Mouse (Mus musculus) midbrain, embryonic 16.5 days (tissue): ENCODE data around the gene Klhl28. TPM values are rescaled to one million over a fixed set of nuclear protein-coding genes. Genes with fewer than 3 reads are reported as not detected.

Source experiments
- ATAC-seq: fragments of 200-750 bp; cut with Nextera tagmentation; 2 replicates; pipeline ENCODE4 v1.8.0; 2017; ENCODE audit warnings: moderate TSS enrichment
- H3K27ac ChIP-seq: fragments of 300-500 bp; sonication (generic); 2 replicates; pipeline ENCODE4 v1.5.1; 2014; ENCODE audit warnings: mild to moderate bottlenecking, low read length, mixed read lengths
- H3K27me3 ChIP-seq: fragments of 300-500 bp; sonication (generic); 2 replicates; pipeline ENCODE4 v1.6.1; 2014; ENCODE audit warnings: low read depth, low read length, mixed read lengths; ENCODE audit not compliant: control insufficient read depth, insufficient read depth
- H3K36me3 ChIP-seq: fragments of 300-500 bp; sonication (generic); 2 replicates; pipeline ENCODE4 v1.6.1; 2014; ENCODE audit warnings: mild to moderate bottlenecking, low read length, moderate library complexity, mixed read lengths; ENCODE audit not compliant: control insufficient read depth, insufficient read depth
- H3K4me1 ChIP-seq: fragments of 300-500 bp; sonication (generic); 2 replicates; pipeline ENCODE4 v1.6.1; 2014; ENCODE audit warnings: mild to moderate bottlenecking, low read length, mixed read lengths; ENCODE audit not compliant: control insufficient read depth, insufficient read depth
- H3K4me2 ChIP-seq: fragments of 300-500 bp; sonication (generic); 2 replicates; pipeline ENCODE4 v1.6.1; 2014; ENCODE audit warnings: mild to moderate bottlenecking, low read length, mixed read lengths
- H3K4me3 ChIP-seq: fragments of 300-500 bp; sonication (generic); 2 replicates; pipeline ENCODE4 v1.5.1; 2014; ENCODE audit warnings: low read depth, mild to moderate bottlenecking, low read length, moderate library complexity, mixed read lengths
- H3K9ac ChIP-seq: fragments of 300-500 bp; sonication (generic); 2 replicates; pipeline ENCODE4 v1.6.1; 2014; ENCODE audit warnings: low read depth, low read length, mixed read lengths
- H3K9me3 ChIP-seq: fragments of 300-500 bp; sonication (generic); replicated peaks from 2 replicates; pipeline ENCODE4 v1.6.1; 2014; ENCODE audit warnings: mild to moderate bottlenecking, low read length, mixed read lengths; ENCODE audit not compliant: control insufficient read depth, poor library complexity, severe bottlenecking
- WGBS: fragments of 180-500 bp; shearing (Covaris S2); extraction: QIAGEN DNeasy Blood & Tissue Kit; methylation state at CpG from one replicate; pipeline ENCODE4 v1.1.7; 2014; 5-methylcytosine and 5-hydroxymethylcytosine counted together
- polyA plus RNA-seq: library from polyadenylated mRNA; unstranded; fragments of >200 nt; fragmentation: Nextera tagmentation; extraction: Ambion mirVana; gene quantifications from 2 replicates; pipeline ENCODE4 v1.2.1, GENCODE M21; 2015

The Klhl28 gene
- polyA plus RNA-seq, 1 experiment from 2014 or later: 26.1 TPM

DNA sequence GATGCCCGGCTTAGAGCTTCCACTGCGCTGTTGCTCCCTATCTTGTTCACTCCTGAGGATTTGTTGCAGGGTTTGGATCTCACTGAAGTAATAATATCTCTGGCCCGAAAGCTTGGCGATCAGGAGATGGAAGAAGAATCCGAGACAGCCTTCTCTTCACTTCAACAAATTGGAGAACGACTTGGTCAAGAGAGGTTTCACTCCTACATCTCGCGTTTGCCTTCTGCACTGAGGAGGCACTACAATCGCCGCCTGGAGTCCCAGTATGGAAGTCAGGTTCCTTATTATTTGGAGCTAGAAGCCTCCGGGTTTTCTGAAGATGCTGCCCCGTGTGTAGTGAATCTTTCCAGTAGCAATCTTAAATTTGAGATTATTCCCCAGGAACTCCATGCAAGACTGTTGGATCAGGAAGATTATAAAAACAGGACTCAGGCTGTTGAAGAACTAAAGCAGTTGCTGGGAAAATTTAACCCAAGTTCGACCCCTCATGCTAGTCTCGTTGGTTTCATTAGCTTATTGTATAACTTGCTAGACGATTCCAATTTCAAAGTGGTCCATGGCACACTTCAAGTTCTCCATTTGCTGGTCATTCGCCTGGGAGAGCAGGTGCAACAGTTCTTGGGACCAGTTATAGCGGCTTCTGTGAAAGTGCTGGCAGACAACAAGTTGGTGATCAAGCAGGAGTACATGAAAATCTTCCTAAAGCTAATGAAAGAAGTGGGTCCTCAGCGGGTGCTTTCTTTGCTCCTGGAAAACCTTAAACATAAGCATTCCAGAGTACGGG is 1.5 kb upstream of the Klhl28 start:
- Histone ChIP-seq H3K9ac (peak overlapping the region; percentile 85), H3K27ac (peak overlapping the region; percentile 95), H3K4me3 (peak overlapping the region; percentile 86), H3K27me3 (no peaks in the 10 kb centered on the region), H3K36me3 (no peaks in the 10 kb centered on the region), H3K9me3 (no peaks in the 10 kb centered on the region), H3K4me2 (peak overlapping the region; percentile 100), H3K4me1 (peaks cover 48% of the 10 kb centered on the region)
- WGBS: 2% methylated on average over 19 of the region's 19 CpGs
- no peak for ATAC-seq

DNA sequence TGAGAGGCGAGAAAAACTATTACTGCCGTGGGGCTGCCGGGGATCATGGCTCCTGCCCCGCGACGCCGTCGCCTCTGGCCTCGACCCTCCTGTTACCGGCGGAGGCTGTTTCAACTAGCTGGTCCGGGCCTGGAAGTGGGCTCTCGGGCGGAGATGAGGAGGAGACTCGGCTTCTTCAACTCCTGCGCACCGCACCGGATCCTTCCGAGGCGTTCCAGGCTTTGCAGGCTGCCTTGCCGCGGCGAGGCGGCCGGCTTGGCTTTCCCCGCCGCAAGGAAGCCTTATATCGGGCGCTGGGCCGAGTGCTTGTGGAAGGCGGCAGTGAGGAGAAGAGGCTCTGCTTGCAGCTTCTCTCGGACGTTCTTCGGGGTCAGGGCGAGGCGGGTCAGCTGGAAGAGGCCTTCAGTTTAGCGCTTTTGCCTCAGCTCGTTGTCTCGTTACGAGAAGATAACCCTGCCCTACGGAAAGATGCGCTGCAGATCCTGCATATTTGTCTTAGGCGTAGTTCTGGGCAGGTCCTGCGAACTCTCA is 832 bp upstream of the Klhl28 start:
- Histone ChIP-seq H3K4me3 (peak overlapping the region; percentile 86), H3K27ac (peak overlapping the region; percentile 95), H3K4me2 (peak overlapping the region; percentile 100), H3K36me3 (no peaks in the 10 kb centered on the region), H3K27me3 (no peaks in the 10 kb centered on the region), H3K4me1 (peaks cover 43% of the 10 kb centered on the region), H3K9ac (peak overlapping the region; percentile 85), H3K9me3 (no peaks in the 10 kb centered on the region)
- under 1% methylated on average over 44 of the region's 44 CpGs for WGBS
- no peak for ATAC-seq

- no peak for ATAC-seq
- 26% methylated on average over 4 of the region's 4 CpGs for WGBS
- Histone ChIP-seq H3K9me3 (no peaks in the 10 kb centered on the region), H3K9ac (peak overlapping the region; percentile 66), H3K27ac (no peak overlapping the region), H3K4me2 (peak overlapping the region; percentile 95), H3K27me3 (no peaks in the 10 kb centered on the region), H3K4me3 (peak overlapping the region; percentile 86), H3K36me3 (no peaks in the 10 kb centered on the region), H3K4me1 (peaks cover 29% of the 10 kb centered on the region)
Observed at GRCm38 (mm10) chr12:64964560-64964959, 774 bp downstream of the Klhl28 start.

- Histone ChIP-seq H3K36me3 (peaks cover 4% of the 10 kb centered on the region; the same call in 1 of the 2 replicates), H3K4me2 (no peak overlapping the region), H3K27me3 (no peaks in the 10 kb centered on the region), H3K4me1 (no peaks in the 10 kb centered on the region), H3K9me3 (no peaks in the 10 kb centered on the region), H3K9ac (no peak overlapping the region), H3K4me3 (no peak overlapping the region), H3K27ac (no peak overlapping the region)
- ATAC-seq: no peak
- WGBS: 92% methylated on average over 2 of the region's 2 CpGs
Observed at GRCm38 (mm10) chr12:64937493-64937892, 27.8 kb downstream of the Klhl28 start.

DNA sequence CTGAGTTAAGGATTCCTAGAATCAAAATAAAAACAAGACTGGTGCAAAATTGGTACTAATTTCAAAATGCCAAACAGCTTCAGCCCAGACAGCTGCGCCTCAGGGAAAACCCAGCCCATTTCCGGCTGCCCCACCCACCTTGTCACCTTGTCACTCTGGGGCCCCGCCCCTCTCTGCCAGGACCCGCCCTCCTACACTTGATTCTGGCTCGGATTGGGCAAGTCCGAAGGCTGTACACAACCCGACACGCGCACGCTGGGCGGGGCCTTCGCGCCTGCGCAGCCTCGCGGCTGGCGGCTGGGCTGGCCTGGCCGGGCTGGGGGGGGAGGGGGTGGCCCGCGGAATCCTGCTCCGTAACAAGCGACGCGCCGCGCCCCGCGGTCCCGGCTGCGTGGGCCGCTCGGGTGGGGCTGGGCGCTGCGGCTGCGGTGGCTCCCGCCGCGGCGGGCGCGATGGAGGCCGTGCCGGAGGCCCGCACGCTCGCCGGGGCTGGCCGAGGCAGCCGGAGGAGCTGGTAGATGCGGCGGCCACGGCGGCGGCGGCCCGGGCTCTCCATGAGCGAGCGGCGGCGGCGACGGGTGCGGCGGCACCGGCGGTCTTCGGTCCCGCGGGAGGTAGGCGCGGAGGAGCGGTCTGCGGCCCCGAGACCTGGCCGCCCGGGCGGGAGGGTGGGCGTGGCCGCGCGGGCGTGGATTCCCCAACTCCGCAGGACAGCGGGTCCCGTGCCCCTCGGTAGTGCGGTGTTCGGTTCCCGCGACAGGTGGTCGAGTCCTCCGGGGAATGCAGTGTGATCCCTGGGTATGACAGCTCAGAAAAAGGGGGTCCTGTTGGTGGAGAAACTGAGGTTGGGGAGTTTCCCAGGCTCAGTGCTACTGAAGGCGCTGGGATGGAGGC is 47.5 kb downstream of the Klhl28 start, which contains the start of gene Gm527:
Gm527 (plus strand) TSS at position 329 of the 894 bp plus-strand sequence.
- ATAC-seq: peak; percentile 100

DNA sequence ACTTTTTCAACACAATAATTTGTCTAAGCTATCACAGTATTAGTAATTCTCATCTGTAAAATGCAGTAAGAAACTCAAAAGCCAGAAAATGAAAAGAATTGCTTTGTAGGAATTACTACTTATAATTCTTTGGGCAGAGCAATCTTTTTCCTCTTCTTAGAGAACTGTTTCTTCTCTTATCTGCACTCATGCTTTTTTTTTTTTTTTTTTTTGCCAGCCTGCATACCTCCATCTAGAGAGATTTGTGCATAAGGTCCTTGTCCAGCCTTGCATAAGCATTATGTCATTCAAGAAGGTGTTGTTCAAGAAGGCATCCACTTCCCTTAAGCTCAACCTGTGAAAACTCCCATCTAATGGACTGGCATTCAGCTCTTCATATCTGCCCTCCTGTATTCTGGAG is 48.6 kb downstream of the Klhl28 start:
- no peak for ATAC-seq
- 0 out of 2 replicates have a peak overlapping the region, but pooled peaks have one; percentile 12 for H3K4me2 ChIP-seq
- no peak overlapping the region for H3K9ac ChIP-seq
- no peaks in the 10 kb centered on the region for H3K9me3 ChIP-seq
- no peak overlapping the region for H3K27ac ChIP-seq
- no peak overlapping the region for H3K4me3 ChIP-seq
- H3K4me1 ChIP-seq: peaks cover 11% of the 10 kb centered on the region
- no peaks in the 10 kb centered on the region; the same call in 1 of the 2 replicates for H3K36me3 ChIP-seq
- no peaks in the 10 kb centered on the region for H3K27me3 ChIP-seq

More for the DNA sequence above, 47.5 kb downstream of the Klhl28 start, which contains the start of gene Gm527:
- WGBS: 0% methylated on average over 59 of the region's 93 CpGs
- peak within 1 kb of the TSS; percentile 77 for H3K4me2 ChIP-seq
- no peaks in the 10 kb centered on the region for H3K9me3 ChIP-seq
- H3K9ac ChIP-seq: peak within 1 kb of the TSS; percentile 84
- H3K36me3 ChIP-seq: no peaks in the 10 kb centered on the region; the same call in 1 of the 2 replicates
- peaks cover 11% of the 10 kb centered on the region for H3K4me1 ChIP-seq
- peak within 1 kb of the TSS; percentile 82 for H3K27ac ChIP-seq
- peak within 1 kb of the TSS; percentile 89 for H3K4me3 ChIP-seq
- no peaks in the 10 kb centered on the region for H3K27me3 ChIP-seq

DNA sequence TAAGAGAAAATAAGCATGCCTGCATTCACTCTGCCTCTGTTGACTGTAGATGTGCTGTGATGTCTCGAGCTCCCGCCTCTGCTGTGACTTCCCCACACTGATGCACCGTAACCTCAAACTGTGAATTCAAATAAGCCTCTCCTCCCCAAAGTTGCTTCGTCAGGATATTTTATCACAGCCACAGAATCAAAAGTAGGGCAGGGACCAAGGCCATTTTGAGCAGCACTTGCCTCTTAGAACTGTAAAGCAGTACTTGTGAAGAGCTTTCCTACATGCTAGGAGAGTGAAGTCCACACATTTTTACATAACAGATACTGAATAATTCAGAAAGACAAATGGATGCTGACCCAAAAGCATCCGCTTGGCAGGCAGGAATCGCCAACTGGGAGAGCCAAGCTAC is 52.3 kb downstream of the Klhl28 start:
- no peak for ATAC-seq
- H3K27ac ChIP-seq: no peak overlapping the region
- no peak overlapping the region for H3K9ac ChIP-seq
- H3K4me3 ChIP-seq: no peak overlapping the region
- H3K36me3 ChIP-seq: no peaks in the 10 kb centered on the region
- WGBS: 71% methylated on average over 6 of the region's 6 CpGs
- no peaks in the 10 kb centered on the region for H3K27me3 ChIP-seq
- H3K9me3 ChIP-seq: no peaks in the 10 kb centered on the region
- H3K4me1 ChIP-seq: no peaks in the 10 kb centered on the region
- H3K4me2 ChIP-seq: no peak overlapping the region

DNA sequence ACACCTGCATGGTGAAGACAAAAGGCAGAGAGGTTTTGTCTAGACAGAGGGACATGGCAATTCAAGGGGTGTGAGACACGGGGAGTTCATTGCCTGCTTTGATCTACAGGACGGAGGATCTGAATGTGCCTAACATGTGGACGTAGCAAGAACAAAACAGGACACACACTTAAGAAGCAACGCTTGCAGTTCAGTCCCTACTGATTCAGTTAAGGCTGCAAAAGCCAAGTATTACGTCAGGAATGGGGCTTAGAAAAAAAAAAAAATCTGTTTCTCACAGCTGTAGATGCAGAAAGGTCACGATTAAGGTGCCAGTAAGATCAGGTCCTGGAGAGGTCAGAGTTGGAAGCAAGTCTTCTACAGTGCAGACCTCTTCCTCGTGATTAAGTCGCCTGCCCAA is 62.1 kb downstream of the Klhl28 start:
- no peak overlapping the region for H3K4me3 ChIP-seq
- no peaks in the 10 kb centered on the region for H3K27me3 ChIP-seq
- no peak for ATAC-seq
- H3K9me3 ChIP-seq: no peaks in the 10 kb centered on the region
- no peaks in the 10 kb centered on the region for H3K36me3 ChIP-seq
- no peak overlapping the region for H3K9ac ChIP-seq
- no peak overlapping the region for H3K27ac ChIP-seq
- H3K4me1 ChIP-seq: no peaks in the 10 kb centered on the region
- 67% methylated on average over 8 of the region's 8 CpGs for WGBS
- no peak overlapping the region for H3K4me2 ChIP-seq
